Mouse (Mus musculus) mouse embryonic stem cell (cell line): Measurements from ENCODE around the gene Atp8b2.

Experiments used
- in situ Hi-C, 2 experiments: fragments of 300-500 bp; cut with MboI; formaldehyde crosslinking; loops; 1 replicate in 1 of 2; 3 replicates in 1 of 2; pipeline ENCODE4 v1.14.3; 2019 to 2020; ENCODE audit warnings: low sequenced_read_pairs in 2 of 2, low pct_unique_long_range_greater_than_20kb in 1 of 2, mixed read lengths in 1 of 2; ENCODE audit not compliant: unreplicated experiment in 1 of 2

Gene Atp8b2

GRCm38 (mm10) chr3:89962059-89962750 is 1.1 kb downstream of the Atp8b2 start:
- in situ Hi-C loops = no loop called here

- in situ Hi-C loops = no loop called here
Measured at GRCm38 (mm10) chr3:89961436-89961835, 1.9 kb downstream of the Atp8b2 start.

- in situ Hi-C loops = no loop called here
Measured at GRCm38 (mm10) chr3:89960469-89960868, 2.8 kb downstream of the Atp8b2 start.

- in situ Hi-C loops = no loop called here
Measured at GRCm38 (mm10) chr3:89959435-89959834, 3.9 kb downstream of the Atp8b2 start.

GRCm38 (mm10) chr3:89957880-89958279 is 5.4 kb downstream of the Atp8b2 start:
- in situ Hi-C loops = no loop called here

GRCm38 (mm10) chr3:89956177-89956971 is 6.9 kb downstream of the Atp8b2 start:
- in situ Hi-C loops = no loop called here

GRCm38 (mm10) chr3:89953420-89953819 is 9.9 kb downstream of the Atp8b2 start:
- in situ Hi-C loops = no loop called here

- in situ Hi-C loops = no loop called here
Measured at GRCm38 (mm10) chr3:89948655-89949054, 14.7 kb downstream of the Atp8b2 start.

- in situ Hi-C loops = no loop called here
Measured at GRCm38 (mm10) chr3:89948021-89948420, 15.3 kb downstream of the Atp8b2 start.

GRCm38 (mm10) chr3:89945026-89945425 is 18.3 kb downstream of the Atp8b2 start:
- in situ Hi-C loops = no loop called here

- in situ Hi-C loops = no loop called here
Measured at GRCm38 (mm10) chr3:89942894-89943293, 20.4 kb downstream of the Atp8b2 start.

GRCm38 (mm10) chr3:89936495-89936894 is 26.8 kb downstream of the Atp8b2 start:
- in situ Hi-C loops = no loop called here

- in situ Hi-C loops = no loop called here
Measured at GRCm38 (mm10) chr3:89932925-89933324, 30.4 kb downstream of the Atp8b2 start.

GRCm38 (mm10) chr3:89928956-89929355 is 34.4 kb downstream of the Atp8b2 start:
- in situ Hi-C loops = no loop called here

- in situ Hi-C loops = no loop called here
Measured at GRCm38 (mm10) chr3:89926440-89926839, 36.9 kb downstream of the Atp8b2 start.

- in situ Hi-C loops = no loop called here
Measured at GRCm38 (mm10) chr3:89920711-89921110, 42.6 kb downstream of the Atp8b2 start.

- in situ Hi-C loops = no loop called here
Measured at GRCm38 (mm10) chr3:89917408-89917807, 45.9 kb downstream of the Atp8b2 start.

- in situ Hi-C loops = no loop called here
Measured at GRCm38 (mm10) chr3:89916622-89917021, 46.7 kb downstream of the Atp8b2 start.

- in situ Hi-C loops = no loop called here
Measured at GRCm38 (mm10) chr3:89914700-89915099, 48.6 kb downstream of the Atp8b2 start.
